Mouse (Mus musculus) left cerebral cortex, postnatal 14 days (tissue): ENCODE data around the gene Asl. TPM values are rescaled to one million over a fixed set of nuclear protein-coding genes. Genes with fewer than 3 reads are reported as not detected.
A peak's percentile ranks its signal among the peaks of the same experiment; 100 is the strongest.

Experiments used
- DNase-seq, 2 experiments: peaks; one replicate each; pipeline ENCODE4 v3.0.0; 2021 to 2022; ENCODE audit warnings: low spot score in 2 of 2, mixed read lengths in 1 of 2
- intact Hi-C: fragments of 180-260 bp; cut with DNase I; formaldehyde crosslinking; loops from one replicate; pipeline ENCODE4 v1.15.1; 2025
- long read RNA-seq, 2 experiments: library from polyadenylated mRNA; stranded (forward); transcript quantifications; one replicate each; pipeline ENCODE4 v2.0.0; 2021
- total RNA-seq, 2 experiments: library from RNA; stranded (reverse); gene quantifications; 2 replicates each; pipeline ENCODE4 v1.2.3; 2021

The Asl gene
- total RNA-seq = 10 to 100 TPM; 14.7 to 19.8 TPM
- long read RNA-seq, experiment 1, transcript Asl-205 (17 exons, 1,824 nt) = major isoform, 12 of 22 reads
- long read RNA-seq, experiment 1, transcript Asl-203 (16 exons, 2,413 nt) = minor isoform, 6 of 22 reads
- long read RNA-seq, experiment 1, partial matches to known transcripts = 1 of 22 reads
- long read RNA-seq, experiment 1, other reads (novel, unspliced or antisense) = 3 of 22 reads
- long read RNA-seq, experiment 2, transcript Asl-205 (17 exons, 1,824 nt) = major isoform, 7 of 17 reads
- long read RNA-seq, experiment 2, partial matches to known transcripts = 3 of 17 reads
- long read RNA-seq, experiment 2, other reads (novel, unspliced or antisense) = 4 of 17 reads

DNA sequence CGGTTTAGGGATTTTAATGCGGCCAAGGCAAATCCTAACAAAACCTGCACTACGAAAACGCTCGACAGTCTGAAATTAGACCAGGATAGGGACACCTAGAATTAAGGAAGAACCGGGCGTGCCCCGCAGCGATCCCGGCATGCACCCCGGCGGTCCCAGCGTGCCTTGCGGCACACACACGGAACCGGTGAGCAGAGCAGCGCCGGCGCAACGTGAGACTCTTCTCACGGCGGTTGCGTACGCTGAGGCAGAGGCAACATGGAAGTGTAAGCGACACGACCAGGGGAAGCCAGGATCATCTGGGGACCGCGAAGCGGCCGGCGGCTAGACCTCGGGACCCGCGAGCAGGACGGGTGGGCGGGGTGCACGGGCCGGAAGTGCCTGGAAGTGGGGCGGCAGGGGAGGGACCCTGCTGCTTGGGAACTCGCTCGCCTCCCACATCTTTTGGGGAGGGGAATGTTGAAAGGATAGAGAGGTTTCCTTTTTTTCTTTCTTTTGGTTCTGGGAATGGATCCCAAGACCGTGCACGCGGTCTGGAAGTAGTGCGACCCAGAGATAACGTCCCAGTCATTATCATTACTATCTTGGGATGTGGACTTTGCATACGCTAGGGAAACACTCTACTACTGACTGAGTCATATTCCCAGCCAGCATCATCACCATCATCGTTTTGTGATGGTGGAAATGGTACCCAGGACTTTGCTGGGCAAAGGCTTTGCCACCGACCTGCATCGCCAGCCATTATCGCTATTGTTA, at the start of gene Asl, which contains the start of gene Crcp:
TSS of gene Asl (minus strand) at position 106 of the 756 bp plus-strand sequence.
TSS of gene Crcp (plus strand) at position 149 of the 756 bp plus-strand sequence.
- peak; percentile 78 to 89 for DNase-seq
- intact Hi-C loops = loop anchor here (10.0 kb wide), 1 partner anchor 225 kb away; the partner anchor contains the start of genes Sbds and Tyw1

DNA sequence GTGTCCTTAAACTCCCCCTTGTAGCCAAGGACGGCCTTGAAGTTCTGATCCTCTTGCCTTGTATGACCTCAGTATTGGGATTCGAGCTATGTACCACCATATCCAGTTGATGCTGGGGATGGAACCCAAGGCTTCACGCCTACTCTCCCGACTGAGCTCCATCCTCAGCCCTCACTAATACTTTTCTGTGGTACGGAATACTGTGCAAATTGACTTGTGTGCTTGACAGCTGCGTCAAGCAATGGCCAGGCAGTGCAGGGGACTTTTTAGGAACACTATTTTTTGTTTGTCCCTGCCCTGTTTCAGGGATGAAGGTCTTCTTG, 49.7 kb upstream of the Asl start:
- intact Hi-C loops = loop anchor here (5.0 kb wide), 1 partner anchor 64 kb away; the partner anchor contains the start of gene Kctd7
- DNase-seq = no peak

DNA sequence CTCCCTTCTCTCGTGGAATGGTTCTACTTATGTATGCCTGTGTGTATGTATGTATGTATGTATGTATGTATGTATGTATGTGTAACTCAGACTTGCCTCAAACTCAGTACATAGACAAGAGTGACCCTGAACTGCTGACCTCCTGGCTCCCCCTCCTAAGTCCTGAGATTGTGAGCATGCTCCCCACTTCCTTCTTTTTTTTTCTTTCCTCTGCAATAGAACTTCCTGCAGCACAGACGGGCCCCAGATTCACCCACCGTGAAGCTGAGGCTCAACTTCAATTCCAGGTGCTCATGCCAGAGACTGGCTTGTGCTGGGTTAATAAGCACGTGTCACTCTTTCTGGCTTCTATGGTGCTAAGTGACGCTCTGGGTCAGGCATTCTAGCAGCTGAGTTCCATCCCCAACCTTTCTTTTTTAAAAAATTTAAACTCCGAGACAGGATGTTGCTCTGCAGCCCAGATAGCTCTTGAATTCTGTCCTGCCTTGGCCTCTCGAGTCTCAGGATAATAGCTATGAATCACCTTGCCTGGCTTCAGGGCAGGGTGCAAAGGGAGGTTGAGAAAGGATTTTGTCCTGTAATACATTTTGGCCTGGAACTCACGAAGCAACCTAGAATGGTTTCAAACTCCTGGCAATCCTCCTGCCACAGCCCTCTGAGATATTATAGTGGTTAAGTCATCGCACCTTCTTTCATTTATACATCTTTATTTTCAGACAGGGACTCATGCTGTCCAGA, 49.2 kb upstream of the Asl start:
- intact Hi-C loops = loop anchor here (5.0 kb wide), 1 partner anchor 64 kb away; the partner anchor contains the start of gene Kctd7

DNA sequence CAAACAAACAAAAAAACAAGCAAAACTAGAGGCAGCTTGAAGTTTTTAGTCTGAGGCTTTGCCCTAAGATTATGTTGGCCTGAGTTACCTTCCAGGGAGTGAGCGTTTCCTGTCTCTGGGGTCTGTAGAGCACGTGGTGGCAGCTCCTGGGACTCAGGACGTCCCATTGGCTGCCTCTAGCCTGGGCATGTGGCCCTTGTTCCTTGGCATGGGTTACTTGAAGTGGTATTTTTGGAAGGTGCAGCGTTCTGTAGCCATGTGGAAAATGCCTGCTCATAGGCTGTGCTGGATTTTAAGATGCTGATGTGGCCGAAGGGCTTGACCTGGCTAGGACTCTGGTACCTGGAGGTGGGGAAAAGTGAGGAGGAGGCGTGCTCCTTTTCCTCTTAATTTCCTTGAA, 47.3 kb upstream of the Asl start:
- intact Hi-C loops = loop anchor here (5.0 kb wide), 1 partner anchor 66 kb away; the partner anchor contains the start of gene Kctd7
- no peak for DNase-seq

More for the DNA sequence above, 49.2 kb upstream of the Asl start:
- no peak for DNase-seq

DNA sequence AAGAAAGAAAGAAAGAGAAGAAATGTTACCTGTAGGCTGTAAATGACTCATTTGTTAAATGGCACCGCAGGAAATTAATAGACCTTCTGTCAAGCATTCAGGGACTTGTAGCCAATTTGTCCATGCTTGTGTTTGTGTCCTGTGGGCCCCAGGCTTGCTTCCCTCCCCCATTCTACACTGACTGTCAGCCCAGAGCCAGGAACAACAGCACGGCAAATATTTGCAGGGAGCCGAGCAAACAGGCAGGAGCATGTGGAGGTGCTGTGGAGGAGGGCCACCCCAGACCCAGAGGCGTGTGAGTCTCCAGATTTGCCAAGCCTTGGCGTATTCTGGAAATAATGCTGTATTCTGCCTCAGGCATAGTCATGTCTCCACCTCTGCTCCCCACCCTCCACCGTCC, 45.4 kb upstream of the Asl start:
- no peak for DNase-seq
- intact Hi-C loops = no loop called here

DNA sequence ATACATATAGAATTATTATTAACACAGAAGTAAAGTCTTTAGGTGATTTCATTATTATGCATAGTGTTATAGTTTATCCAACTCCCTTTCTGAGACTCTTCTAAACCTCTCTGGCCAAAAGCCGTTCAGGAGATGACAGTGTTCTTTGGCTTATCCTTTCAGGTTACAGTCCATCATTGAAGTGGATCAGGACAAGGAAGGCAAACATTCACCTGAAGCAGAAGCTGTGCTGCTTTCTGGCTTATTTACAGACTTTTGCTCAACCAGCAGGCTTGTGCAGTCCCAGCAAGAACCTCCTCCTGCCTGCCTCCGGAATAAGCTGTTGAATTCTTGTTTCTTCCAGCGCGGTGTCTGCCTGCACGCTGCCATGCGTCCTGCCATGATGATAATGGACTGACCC, 44.0 kb upstream of the Asl start, which contains the start of gene Tpst1:
TSS of gene Tpst1 (plus strand) at position 301 of the 400 bp plus-strand sequence.
- DNase-seq = no peak
- intact Hi-C loops = no loop called here

DNA sequence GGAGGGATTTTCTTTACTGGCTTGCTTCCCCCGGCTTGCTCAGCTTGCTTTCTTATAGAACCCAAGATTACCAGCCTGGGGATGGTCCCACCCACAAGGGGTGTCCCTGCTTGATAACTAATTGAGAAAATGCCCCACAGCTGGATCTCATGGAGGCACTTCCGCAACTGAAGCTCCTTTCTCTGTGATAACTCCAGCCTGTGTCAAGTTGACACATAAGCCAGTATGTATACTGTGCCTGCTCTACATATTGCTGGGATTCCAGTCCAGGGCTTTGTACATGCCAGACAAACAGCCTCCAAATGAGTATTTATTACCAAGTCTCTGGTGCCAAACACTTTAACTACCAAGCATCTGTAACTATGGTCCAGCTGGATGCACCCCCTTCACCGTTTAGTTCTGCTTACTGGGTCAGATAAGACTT, 38.8 kb upstream of the Asl start:
- DNase-seq = no peak
- intact Hi-C loops = no loop called here

DNA sequence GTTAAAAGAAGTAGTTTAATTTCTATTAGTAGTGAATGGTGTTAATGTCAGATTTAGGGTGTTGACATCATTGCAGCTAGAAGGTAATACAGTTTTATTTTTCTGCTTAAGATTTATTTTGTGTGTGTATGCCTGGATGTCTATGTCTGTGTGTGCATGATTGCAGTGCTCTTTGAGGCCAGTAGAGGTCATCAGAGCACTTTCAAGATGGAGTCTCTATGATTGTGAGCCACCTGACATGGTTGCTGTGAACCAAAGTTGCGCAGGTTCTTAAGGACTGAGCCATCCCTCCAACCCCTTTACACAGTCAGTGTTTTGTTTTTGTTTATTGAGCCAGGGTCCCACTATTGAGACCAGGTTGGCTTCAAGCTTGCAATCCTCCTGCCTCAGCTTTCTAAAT, 36.5 kb upstream of the Asl start:
- intact Hi-C loops = no loop called here
- DNase-seq = no peak

DNA sequence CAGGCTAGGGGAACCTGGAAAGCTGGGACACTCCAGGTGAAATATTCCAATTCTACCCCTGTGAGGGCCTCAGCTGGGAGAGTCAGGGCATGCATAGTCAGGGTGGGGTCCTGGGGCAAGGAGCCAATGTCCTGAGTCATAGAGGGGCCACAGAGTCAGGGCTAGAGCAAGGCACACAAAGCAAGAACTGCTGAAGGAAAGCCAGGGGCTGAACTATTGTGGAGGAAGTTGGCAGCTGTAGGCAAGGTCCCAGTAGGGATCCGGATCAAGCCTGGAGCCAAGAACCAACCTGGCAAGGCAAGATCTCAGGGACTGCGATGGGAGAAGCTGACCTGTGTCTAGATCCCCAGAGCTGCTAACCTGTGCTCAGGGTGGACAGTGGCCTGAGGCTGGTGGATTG, 34.7 kb upstream of the Asl start:
- no peak for DNase-seq
- intact Hi-C loops = no loop called here

DNA sequence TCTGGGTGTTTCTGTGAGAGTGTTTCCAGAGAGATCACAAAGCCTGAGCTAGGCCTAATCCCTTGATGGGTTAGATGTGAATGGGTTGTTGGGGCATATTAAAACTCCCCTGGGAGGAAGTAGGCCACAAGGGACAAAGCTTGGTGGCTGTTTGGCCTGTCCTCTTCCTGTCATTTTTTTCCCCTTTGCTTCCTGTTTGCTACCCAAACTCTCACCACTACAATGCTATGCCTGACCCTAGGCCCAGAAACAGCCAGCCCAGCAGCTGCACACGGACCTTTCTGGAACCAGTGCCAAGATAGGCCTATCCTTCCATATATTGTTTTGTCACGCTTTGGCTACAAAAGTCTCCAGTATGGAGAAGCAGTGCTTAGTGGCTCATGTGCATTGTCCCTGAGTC, 33.0 kb upstream of the Asl start:
- no peak for DNase-seq

DNA sequence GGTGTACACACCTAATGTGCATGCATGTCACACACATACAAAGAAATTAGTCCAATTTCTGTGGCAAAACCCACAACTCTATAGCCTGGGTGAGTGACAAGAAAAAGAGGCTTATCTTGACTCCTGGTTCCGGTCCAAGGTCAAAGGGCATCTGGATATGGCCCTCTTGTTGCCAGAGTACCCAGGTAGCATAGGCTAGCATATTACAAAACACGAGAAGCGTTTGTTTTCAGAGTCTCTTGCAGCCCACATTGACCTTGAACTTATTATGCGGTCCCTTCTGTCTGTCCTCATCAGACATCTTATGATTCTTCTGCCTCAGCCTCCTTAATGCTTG, 31.2 kb upstream of the Asl start:
- DNase-seq = no peak
- intact Hi-C loops = no loop called here

More for the DNA sequence above, 33.0 kb upstream of the Asl start:
- intact Hi-C loops = no loop called here

DNA sequence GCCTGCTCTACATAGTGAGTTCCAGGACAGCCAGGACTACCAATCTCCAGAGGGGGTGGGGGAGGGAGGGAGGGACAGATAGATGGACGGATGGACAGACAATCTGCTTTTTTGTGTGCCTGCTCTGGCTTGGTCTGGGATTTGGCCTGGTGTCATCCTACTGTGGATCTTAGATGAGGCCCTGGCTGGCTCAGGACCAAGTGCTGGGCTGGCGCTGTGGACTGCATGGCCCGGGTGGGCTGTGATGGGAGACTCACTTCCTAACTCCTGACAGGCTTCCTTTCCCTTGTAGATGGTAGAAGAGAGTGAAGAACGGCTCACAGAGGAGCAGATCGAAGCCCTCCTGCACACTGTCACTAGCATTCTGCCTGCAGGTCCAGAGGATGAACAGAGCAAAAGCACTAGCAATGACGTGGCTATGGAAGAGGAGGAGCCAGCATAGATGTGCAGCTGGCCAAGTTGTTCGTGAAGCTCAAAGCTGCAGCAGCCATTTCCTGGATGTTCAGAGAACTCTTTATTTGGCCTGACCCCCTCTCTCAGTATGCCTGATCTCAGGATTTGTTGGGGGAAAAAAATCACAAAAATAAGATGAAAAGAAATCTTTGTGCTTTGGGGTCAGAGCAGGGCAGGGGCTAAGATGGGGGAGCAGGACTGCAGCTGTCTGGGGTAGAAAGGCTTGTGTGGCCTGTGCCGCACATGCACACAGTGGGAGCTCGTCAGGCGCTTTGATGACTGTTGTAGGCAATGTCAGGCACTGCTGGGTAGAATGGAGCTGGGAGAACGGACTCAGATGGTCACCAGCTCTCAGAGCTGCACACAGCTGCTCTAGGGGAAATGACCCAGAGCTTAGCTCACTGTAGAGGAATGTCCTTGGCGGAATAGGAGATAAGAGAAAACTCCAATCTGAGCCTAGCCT, 30.6 kb upstream of the Asl start:
- intact Hi-C loops = no loop called here
- no peak for DNase-seq

DNA sequence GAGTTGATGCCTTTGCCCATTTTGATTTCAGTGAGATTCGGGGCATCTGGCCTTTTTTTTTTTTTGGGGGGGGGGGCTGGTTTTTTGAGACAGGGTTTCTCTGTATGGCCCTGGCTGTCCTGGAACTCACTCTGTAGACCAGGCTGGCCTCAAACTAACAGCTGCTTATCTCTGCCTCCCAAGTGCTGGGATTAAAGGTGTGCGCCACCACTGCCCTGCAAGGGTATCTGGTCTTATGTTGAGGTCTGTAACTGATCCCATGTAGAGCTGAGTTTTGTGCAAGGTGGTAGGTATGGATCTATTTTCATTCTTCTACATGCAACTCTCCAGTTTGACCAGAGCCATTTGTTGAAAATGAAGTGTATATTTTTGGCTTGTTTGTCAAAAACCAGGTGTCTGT, 27.3 kb upstream of the Asl start:
- intact Hi-C loops = no loop called here
- DNase-seq = no peak

DNA sequence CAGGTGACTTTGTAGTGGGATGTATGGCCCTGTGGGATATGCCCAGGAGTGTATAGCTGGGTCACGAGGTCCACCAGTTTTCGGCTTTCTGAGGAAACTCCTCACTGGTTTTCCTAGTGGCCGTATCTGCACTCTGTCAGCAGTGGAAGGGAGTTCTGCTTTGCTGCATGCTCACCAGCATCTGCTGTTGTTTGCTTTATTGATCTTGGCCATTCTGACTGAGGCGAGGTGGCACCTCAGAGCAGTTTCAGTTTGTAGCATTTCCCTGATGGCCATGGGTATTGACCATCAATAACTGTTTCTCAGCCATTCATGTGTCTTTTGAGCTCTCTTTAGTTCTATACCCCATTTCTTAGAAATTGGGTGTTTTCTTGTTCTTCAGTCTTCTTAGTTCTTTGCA, 26.6 kb upstream of the Asl start:
- no peak for DNase-seq
- intact Hi-C loops = no loop called here

DNA sequence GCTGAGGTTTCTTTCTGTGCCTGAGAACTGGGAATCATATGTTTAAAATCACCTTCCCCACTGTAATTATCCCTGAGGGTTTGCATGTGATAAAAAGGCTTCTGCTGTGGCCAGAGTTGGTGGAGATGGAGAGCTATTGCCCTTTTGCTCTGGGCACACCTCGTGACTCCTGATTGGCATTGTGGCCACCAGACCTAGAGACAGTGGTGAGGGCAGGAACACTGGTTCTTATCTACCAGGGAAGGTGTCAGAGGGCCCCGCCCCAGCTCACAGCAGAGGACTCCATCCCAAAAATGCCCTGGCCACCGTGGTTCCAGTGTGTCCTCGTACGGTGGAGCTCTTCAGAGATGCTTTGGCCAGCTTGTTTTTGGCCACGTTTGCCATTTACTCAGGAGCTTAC, 23.9 kb upstream of the Asl start:
- intact Hi-C loops = no loop called here
- DNase-seq = no peak

DNA sequence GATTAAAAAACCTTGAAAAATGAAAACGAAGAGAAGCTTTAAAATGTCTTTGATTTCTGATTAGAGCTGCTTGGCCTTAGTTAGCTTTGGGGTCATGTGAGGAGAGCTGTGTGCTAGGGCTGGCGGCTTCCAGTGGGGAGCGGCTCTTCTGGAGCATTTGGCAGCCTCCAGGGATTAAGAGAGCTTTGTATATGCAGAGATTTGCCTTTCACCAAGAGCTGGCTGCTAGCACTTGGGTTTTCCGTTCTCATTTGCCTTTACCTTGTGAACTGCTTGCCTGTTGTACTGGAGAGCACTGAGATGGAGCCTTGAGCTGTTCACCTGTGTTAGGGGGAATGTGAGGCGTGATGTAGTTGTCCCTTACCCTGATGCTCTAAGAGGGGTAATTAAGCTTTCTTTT, 23.5 kb upstream of the Asl start:
- peak; percentile 18 to 43 for DNase-seq
- intact Hi-C loops = no loop called here

DNA sequence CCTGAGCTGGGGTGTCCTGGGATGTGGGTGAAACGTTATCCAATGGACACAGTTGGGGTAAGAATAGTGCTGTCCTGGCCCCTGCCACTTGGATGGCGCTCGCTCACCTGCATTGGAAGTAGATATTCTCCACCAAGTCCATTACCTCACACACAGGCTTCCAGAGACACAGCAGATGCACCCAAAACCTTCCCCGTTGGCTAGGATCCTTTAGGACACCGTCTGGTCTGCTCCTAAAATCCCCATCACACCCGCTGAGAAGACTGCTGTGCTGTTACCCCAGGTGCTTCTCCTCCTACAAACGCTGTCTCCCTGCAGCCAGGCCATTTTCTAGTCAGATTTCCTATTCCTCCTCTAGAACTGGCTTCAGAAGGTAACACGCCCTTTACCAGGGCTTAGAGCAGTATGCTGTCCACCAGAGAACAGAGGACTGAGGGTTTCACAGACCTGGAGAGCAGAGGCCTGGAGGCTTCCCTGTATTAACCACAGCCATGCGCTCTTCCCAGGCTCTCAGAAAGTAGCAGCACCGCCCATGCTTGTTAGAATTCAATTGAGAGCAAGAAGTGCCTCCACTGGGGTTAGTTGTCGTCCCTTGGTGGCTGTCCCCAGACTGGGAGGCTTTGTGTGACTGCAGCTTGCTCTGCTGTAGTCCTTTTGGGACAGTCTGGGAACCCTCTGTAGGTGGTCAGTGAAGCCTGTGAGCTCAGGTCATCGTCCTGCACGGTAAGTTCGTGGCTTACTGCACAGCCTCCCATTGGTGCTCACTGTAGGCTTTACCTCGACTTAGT, 22.2 kb upstream of the Asl start:
- DNase-seq = no peak
- intact Hi-C loops = no loop called here

DNA sequence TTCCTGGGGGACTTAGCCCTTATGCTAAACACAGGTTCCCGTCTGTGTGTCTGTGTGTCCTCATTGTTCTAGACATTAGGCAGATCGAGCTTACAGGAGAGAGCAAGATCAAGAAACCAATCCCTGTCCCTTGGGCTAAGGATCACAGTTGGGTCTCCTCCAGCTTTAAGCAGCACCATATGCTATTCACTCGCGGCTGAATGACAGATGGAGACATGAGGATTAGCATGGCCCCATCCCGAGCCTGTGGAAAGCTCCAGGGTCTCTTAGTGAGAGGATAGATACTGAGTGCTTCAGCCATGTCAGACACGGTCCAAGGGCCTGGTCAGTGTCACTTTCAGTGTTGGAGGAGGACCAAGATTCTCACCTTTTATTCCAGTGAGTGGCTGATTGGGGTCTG, 21.4 kb upstream of the Asl start:
- DNase-seq = no peak
- intact Hi-C loops = no loop called here
